Mouse (Mus musculus) G1E-ER4 (cell line): ENCODE measurements around the gene Hbb-bh1. TPM values are rescaled to one million over a fixed set of nuclear protein-coding genes. Genes with fewer than 3 reads are reported as not detected.

Source experiments
- GATA1 ChIP-seq: IDR thresholded peaks from one replicate; pipeline ENCODE4 v1.8.0; 2012; ENCODE audit warnings: low read length, inconsistent platforms
- polyA plus RNA-seq: library from polyadenylated mRNA; stranded (reverse); fragments of >175 nt; gene quantifications from 2 replicates; pipeline ENCODE4 v1.2.3, GENCODE M21; 2012

Gene Hbb-bh1
- not detected in 2 replicates for polyA plus RNA-seq

DNA sequence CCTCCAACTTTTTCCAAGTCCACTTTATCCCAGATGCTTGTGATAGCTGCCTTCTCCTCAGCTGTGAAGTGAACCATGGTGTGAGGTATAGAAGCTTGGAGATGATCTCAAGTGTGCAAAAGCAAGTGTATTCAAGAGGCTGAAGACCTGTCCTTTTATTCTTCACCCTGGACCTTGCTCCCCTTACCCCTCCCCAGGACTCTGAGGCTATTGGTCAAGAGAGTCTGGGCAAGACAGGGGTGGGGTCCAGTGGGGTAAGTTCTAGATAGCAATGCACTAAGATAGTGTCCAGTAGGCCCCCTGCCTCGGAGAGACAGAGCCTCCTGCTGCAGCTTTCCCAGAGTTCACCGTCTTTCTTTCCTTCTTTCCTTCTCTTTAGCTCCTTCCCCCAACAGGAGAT lies at the start of gene Hbb-bh1:
TSS of gene Hbb-bh1 (minus strand) at position 131 of the 400 bp plus-strand sequence.
- TF ChIP-seq GATA1, result no peak

- TF ChIP-seq GATA1, result no peak
Measured at GRCm38 (mm10) chr7:103886152-103886551, 43.2 kb upstream of the Hbb-bh1 start, which contains the start of gene Olfr66. Olfr66 (minus strand) TSS chr7:103886252.

- TF ChIP-seq GATA1, result peak; percentile 68
Measured at GRCm38 (mm10) chr7:103877093-103877492, 34.1 kb upstream of the Hbb-bh1 start.

GRCm38 (mm10) chr7:103874451-103874850 lies 31.5 kb upstream of the Hbb-bh1 start:
- no peak for TF ChIP-seq GATA1

GRCm38 (mm10) chr7:103873064-103873463 lies 30.1 kb upstream of the Hbb-bh1 start:
- TF ChIP-seq GATA1, result no peak

GRCm38 (mm10) chr7:103870667-103871066 lies 27.7 kb upstream of the Hbb-bh1 start:
- peak; percentile 43 for TF ChIP-seq GATA1

DNA sequence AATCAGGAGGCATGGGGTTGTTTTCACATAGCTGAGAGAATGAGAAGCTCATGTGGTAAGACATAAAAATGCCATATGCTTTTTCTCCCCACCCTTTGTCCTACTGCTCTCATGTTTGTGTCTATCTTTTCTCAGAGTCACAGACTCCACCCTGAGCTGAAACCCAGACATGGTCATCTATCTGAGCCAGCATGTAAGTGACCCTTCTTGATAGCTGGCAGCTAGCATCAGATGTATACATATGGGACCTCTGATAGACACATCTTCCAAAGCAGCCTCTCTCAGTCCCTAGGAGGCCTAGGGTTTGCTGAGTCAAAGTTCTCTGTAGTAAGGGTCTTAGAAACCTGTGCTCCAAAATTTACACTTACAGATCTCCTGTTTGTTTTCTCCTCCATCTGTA lies 22.8 kb upstream of the Hbb-bh1 start:
- peak; percentile 51 for TF ChIP-seq GATA1

DNA sequence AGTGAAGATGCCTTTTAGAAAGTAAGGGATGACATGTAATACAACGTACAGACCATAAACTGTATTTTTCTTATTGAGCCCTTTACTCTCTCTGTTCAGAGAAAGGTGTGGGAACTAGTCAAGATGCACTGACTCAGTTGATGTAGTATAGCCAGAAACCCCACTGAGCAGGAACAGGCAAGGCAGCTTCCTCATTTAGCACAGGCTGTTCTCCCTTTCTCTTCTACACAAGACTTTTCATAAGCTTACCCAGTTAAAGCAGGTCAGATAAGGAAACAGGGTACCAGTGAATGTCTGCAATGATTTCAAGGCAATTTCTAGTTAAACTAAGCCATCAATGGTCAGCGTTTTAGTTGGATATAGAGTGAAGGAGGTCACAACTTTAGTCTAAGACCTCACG lies 18.6 kb upstream of the Hbb-bh1 start:
- TF ChIP-seq GATA1, result no peak

- peak; percentile 32 for TF ChIP-seq GATA1
Measured at GRCm38 (mm10) chr7:103860855-103861254, 17.9 kb upstream of the Hbb-bh1 start.

- peak; percentile 40 for TF ChIP-seq GATA1
Measured at GRCm38 (mm10) chr7:103859076-103859475, 16.1 kb upstream of the Hbb-bh1 start.

- no peak for TF ChIP-seq GATA1
Measured at GRCm38 (mm10) chr7:103854669-103855068, 11.7 kb upstream of the Hbb-bh1 start.

DNA sequence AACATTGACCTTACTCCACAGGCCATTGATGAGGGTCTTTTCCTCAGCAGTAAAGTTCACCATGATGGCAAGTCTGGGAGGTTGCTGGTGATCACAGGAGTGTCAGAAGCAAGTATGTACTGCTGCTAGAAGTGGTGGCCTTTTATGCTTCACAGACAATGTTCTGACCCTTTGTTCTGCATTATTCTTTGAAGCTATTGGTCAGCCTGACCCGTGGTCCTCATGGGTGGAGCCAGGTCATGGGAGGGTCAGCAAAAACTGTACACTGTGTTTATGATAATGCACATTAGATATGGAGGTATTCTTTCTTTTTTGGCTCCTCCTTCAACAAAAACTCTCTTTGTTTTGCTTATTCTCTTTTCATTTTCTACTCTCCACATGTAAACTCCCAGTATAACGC lies 10.1 kb upstream of the Hbb-bh1 start, which contains the start of gene Hbb-y:
TSS of gene Hbb-y (minus strand) at position 127 of the 400 bp plus-strand sequence.
- TF ChIP-seq GATA1, result no peak

DNA sequence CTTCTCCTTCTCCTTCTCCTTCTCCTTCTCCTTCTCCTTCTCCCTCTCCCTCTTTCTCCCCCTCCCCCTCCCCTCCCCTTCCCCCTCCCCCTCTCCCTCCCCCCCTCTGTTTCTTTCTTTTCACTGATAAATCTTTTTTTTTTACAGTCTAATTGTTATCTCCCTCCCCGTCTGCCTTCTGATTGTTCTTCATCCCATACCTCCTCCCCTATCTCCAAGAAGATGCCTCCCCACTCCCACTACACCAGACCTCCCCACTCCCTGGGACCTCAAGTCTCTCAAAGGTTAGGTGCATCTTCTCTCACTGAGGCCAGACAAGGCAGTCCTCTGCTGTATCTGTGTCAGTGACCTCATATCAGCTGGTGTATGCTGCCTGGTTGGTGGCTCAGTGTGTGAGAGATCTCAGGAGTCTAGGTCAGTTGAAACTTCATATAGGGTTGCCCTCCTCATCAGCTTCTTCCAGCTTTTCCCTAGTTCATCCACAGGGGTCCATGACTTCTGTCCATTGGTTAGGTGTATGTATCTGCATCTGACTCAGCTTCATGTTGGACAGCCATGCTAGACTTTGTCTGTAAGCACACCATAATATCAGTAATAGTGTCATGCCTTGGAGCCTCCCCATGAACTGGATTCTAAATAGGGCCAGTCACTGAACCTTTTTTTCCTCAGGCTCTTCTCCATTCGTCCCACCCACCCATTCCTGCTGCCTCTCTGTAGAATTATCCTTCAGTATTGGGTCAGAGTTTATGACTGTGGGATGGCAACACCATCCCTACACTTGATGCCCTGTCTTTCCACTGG lies 1.8 kb upstream of the Hbb-bh1 start:
- TF ChIP-seq GATA1, result no peak

GRCm38 (mm10) chr7:103840268-103840667 lies 2.7 kb downstream of the Hbb-bh1 start, which contains the start of gene Hbb-bh2:
Hbb-bh2 (minus strand) TSS chr7:103840520.
- no peak for TF ChIP-seq GATA1

DNA sequence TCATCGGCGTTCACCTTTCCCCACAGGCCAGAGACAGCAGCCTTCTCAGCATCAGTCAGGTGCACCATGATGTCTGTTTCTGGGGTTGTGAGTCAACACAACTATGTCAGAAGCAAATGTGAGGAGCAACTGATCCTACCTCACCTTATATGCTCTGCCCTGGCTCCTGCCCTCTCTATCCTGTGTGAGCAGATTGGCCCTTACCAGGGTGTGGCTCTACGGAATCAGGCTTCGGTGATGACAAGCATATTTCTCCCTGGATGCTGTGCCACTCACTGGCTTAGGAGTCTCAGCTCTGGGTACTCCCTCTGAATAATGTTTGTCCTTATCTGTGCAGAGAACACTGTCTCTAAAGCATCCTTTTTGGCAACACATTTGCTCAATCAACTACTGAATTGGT lies 15.2 kb downstream of the Hbb-bh1 start, which contains the start of gene Hbb-bs:
TSS of gene Hbb-bs (minus strand) at position 289 of the 400 bp plus-strand sequence.
- TF ChIP-seq GATA1, result no peak

GRCm38 (mm10) chr7:103826255-103826887 lies 16.6 kb downstream of the Hbb-bh1 start:
- TF ChIP-seq GATA1, result no peak
